Mouse (Mus musculus) frontal cortex, adult (tissue): ENCODE measurements around the gene Bcl7a.

ENCODE experiments used
- ATAC-seq: cut with Nextera tagmentation; 2 replicates; pipeline ENCODE4 v1.9.2; 2017; ENCODE audit warnings: mild to moderate bottlenecking, moderate library complexity, mixed read lengths; ENCODE audit not compliant: low TSS enrichment

Gene Bcl7a

GRCm38 (mm10) chr5:123377120-123377955 is 33.7 kb downstream of the Bcl7a start:
- ATAC-seq: peak; percentile 60

- no peak for ATAC-seq
These were observed 35.1 kb downstream of the Bcl7a start for GRCm38 (mm10) chr5:123378712-123379111.

GRCm38 (mm10) chr5:123379504-123379931 is 35.9 kb downstream of the Bcl7a start:
- ATAC-seq: no peak

GRCm38 (mm10) chr5:123381968-123382367 is 38.3 kb downstream of the Bcl7a start:
- ATAC-seq: no peak

GRCm38 (mm10) chr5:123382686-123383085 is 39.1 kb downstream of the Bcl7a start:
- ATAC-seq: no peak

GRCm38 (mm10) chr5:123388452-123388851 is 44.8 kb downstream of the Bcl7a start:
- no peak for ATAC-seq

GRCm38 (mm10) chr5:123390536-123391441 is 47.2 kb downstream of the Bcl7a start:
- ATAC-seq: no peak

GRCm38 (mm10) chr5:123391442-123391809 is 47.8 kb downstream of the Bcl7a start:
- ATAC-seq: peak; percentile 50; the same call in 1 of the 2 replicates

GRCm38 (mm10) chr5:123393786-123394302 is 50.2 kb downstream of the Bcl7a start:
- ATAC-seq: no peak

GRCm38 (mm10) chr5:123394303-123394956 is 50.8 kb downstream of the Bcl7a start, which contains the start of gene Mlxip:
Gene Mlxip (plus strand): TSS chr5:123394798.
- ATAC-seq: peak; percentile 83

- ATAC-seq: peak; percentile 17
These were observed 51.6 kb downstream of the Bcl7a start for GRCm38 (mm10) chr5:123394957-123395881.

GRCm38 (mm10) chr5:123396901-123397464 is 53.3 kb downstream of the Bcl7a start:
- no peak for ATAC-seq

- ATAC-seq: no peak
These were observed 54.2 kb downstream of the Bcl7a start for GRCm38 (mm10) chr5:123397786-123398185.

GRCm38 (mm10) chr5:123398856-123399498 is 55.3 kb downstream of the Bcl7a start:
- ATAC-seq: no peak

- ATAC-seq: no peak
These were observed 60.8 kb downstream of the Bcl7a start for GRCm38 (mm10) chr5:123404480-123404879.

GRCm38 (mm10) chr5:123406952-123407351 is 63.3 kb downstream of the Bcl7a start:
- ATAC-seq: no peak

GRCm38 (mm10) chr5:123408176-123408575 is 64.5 kb downstream of the Bcl7a start:
- ATAC-seq: no peak

GRCm38 (mm10) chr5:123412193-123412592 is 68.6 kb downstream of the Bcl7a start:
- no peak for ATAC-seq

- no peak for ATAC-seq
These were observed 70.3 kb downstream of the Bcl7a start for GRCm38 (mm10) chr5:123413866-123414363.

- ATAC-seq: no peak
These were observed 72.5 kb downstream of the Bcl7a start for GRCm38 (mm10) chr5:123416149-123416548.
